Mouse (Mus musculus): ENCODE measurements at regions not wholly inside any gene's neighbourhood (a gene's known extent, or its start where the extent isn't known, plus 50 kb on each side); places are given as distances from the start of the nearest gene placed in this dataset.

DNA sequence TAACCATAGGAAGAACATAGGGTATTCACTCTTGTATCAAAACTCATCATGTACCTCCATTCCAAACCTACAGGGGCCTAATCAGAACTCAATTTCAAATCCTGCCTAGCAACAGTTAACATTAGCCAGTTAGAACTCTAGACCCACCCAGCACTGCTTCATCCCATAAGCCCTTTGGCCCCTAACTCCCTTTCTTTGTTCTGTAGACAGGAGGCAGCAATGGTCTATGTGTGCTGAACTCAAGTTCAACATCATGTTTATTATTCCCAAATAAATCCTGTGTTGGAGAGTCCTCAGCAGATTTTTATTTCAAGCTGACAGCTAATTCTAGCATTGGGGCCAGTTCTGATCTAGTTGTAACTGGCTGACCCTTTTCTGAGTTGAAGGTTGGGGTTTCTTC, 112.2 kb downstream of the Ipo8 start:
- DNase-seq (ENCODE audit: low read depth in 2 of 2, low spot score in 2 of 2): no peak

DNA sequence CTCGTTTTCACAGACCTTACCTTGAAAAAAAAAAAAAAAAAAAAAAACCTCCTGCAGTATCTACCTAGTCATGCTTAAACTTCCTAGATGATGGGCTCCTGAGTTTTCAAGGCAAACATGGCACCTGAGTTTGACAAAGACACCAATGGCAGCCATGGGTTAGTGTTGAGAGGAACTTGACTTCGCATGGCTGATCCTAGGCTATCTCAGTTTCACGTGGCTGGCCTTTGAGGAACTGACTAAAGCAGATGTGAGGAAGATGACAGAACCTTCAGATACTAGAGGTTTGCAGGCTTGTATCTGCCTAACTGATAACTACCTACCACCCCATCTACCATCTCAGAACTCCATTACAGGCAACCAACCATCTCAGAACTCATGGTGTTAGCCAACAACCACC, 120.9 kb downstream of the Ipo8 start:
- no peak for DNase-seq (ENCODE audit: low read depth in 2 of 2, low spot score in 2 of 2)

DNA sequence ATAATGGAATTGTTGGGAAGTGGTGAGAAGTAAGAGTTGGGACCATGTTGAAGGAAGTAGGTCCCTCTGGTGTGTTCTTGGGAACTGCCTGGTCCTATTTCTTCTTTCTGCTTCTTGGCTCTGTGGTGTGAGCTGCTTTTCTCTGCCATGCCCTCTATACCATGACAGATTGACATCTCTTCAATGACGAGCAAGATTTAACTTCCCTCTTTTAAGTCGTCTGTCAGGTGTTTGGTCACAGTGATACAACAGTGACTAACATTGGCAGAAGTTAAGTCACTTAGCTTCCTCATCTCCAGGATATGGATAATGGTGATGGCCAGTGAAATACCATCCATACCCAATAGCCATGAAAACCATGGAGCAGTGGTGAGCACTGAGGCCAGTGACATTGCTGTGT, 122.9 kb downstream of the Ipo8 start:
- no peak for DNase-seq (ENCODE audit: low read depth in 2 of 2, low spot score in 2 of 2)

DNA sequence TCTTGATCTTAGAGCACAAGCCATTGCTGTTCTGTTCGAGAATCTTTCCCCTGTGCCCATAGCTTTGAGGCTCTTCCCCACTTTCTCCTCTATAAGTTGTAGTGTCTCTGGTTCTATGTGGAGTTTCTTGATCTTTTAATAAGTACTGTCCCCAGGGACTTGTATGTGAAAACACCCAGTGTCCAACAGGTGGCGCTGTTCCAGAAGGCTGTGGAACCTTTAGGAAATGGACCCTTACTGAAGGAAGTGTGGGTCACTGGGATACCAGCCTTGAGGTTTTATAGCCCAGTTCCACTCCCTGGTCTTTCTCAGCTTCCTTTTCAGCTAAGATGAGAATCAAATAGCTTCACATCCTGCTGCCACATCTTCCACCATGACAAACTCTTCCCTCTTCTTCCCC, 125.6 kb downstream of the Ipo8 start:
- DNase-seq (ENCODE audit: low read depth in 2 of 2, low spot score in 2 of 2): peak; percentile 10 to 22

DNA sequence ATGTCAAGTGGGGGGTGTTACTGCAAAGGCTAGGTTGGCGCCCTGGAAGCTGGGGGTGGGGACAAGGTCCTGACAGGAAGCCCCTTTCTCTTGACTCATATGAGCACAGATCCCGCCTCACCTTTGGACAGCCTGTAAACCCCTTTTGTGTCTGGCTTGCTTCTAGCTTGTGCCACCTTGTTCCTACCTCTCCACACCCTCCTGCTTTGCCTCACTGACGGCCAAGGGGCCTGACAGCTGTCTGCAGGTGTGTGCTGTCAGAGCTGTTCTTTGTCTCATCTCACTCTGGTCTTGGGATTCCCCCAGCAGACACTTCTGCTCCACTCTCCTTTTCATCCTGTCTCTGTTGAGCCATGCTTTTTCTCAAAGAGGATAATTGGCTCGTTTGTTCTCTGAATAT, 137.9 kb downstream of the Ipo8 start:
- DNase-seq (ENCODE audit: low read depth in 2 of 2, low spot score in 2 of 2): no peak

DNA sequence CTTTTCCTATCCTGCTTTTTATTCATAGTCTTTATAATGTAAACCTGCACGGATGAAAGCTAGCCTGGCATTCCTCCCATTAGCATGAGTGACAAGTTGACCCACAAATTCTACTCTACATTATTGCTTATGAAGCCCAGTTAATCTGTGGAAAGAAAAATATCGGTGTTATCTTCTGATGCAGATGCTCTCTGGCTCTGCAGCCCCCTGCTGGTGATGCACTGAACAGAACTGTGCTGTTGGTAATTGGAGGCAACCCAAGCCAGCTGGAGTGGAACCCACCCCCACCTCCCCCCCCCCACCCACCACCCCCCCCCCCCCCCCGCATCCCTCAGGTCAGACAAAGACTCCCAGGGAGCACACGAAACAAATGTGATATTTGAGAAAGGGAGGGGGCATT, 143.5 kb downstream of the Ipo8 start:
- no peak for DNase-seq (ENCODE audit: low read depth in 2 of 2, low spot score in 2 of 2)

DNA sequence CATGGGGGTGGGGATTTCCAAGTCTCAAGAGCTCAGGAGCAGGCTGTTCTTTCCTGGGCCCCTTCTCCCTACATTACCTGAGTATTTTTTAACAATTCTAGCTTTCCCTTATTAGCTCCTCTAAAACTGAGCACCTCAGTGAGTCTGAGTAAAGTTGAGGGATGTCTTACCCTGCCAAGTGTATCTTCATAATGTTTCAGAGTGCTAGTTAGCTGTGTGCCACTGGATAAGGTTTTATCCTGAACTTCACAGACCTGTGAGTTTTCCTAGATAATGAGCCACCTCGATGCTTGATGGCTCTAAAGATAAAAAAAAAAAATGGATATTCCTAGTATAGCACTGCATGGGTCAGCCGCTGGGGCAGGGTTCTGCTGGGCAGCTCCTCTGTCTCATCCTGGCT, 171.1 kb downstream of the Ipo8 start:
- no peak for DNase-seq (ENCODE audit: low read depth in 2 of 2, low spot score in 2 of 2)

DNA sequence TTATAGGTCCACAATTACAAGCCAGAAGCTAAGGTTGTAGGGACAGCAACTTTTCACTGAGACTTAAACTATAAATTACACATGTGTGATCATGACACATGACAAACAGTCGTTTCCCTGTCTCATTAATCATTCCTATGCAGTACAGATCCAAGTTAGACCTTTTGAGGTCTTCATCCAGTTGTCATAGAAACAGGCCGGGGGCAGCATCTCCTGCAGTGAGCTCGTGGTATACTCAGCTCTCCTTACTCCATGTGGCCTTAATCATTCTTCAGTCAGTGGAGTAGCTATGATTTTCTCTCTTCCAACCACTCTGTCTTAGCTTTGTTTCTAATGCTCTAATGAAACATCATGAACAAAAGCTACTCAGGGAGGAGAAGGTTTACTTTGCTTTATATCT, 178.1 kb downstream of the Ipo8 start:
- no peak for DNase-seq (ENCODE audit: low read depth in 2 of 2, low spot score in 2 of 2)

DNA sequence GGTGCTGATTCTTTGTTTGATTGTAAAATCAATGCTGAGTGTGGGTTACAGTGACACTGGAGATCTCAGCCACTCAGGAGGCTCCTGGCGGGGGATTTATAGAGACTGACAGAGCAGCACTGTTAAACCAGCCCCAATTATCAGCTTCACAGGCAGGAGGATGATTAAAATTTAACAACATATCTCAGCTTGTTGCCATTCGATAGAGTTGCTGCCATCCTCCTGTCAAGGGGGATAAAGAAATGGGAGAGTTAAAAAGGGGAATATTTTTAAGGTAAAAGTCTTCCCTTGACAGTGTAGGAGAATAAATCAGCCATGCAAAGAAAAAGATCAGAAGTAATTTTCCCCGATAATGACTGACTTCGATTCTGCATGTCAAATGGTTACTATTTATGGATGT, 178.8 kb downstream of the Ipo8 start:
- no peak for DNase-seq (ENCODE audit: low read depth in 2 of 2, low spot score in 2 of 2)

DNA sequence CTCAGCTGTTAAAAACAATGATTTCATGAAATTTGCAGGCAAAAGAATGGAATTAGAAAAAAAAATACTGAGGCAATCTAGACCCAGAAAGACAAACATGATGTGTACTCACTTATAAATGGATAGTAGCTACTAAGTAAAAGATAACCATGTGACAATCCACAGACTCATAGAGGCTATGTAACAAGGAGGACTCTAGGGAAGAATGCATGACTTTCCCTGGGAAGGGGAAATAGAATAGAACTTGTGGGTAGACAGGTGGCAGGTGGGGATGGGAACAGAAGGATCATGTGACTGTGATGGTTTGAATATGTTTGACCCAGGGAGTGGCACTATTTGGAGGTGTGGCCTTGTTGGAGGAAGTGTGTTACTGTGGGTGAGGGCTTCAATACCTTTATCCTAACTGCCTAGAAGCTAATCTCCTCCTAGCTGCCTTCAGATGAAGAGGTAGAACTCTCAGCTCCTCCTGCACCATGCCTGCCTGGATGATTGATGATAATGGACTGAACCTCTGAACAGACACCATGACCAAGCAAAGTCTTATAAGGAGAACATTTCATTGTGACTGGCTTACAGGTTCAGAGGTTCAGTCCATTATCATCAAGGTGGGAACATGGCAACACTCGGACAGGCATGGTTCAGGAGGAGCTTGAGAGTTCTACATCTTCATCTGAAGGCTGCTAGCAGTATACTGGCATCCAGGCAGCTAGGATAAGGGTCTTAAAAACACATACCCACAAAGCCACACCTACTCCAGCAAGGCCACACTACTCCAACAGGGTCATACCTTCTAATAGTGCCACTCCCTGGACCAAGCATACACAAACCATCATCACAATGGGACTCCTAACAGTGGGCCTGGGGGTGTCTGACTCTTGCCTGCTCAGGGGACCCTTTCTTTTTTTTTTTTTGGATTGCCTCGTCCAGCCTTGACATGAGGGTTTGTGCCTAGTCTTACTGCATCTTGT, 183.6 kb downstream of the Ipo8 start:
- DNase-seq (ENCODE audit: low read depth in 2 of 2, low spot score in 2 of 2): no peak

DNA sequence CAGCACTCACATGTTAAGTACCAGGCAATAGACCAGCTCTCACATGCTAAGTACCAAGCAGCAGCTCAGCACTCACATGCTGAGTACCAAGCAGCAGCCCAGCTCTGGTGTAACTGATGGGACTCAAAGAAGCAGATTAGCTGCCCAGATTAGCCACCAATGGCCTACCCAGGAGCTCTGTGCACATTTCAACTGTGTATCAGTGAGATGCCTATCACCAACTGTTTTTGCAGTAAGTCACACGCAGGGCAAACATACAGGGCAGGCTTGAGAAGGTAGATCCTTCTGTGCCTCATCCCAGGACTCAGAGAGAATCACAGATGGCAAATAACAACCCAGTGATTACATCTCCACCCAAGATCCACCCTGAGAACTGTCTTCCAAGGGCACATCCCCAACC, 190.7 kb downstream of the Ipo8 start:
- DNase-seq (ENCODE audit: low read depth in 2 of 2, low spot score in 2 of 2): no peak

DNA sequence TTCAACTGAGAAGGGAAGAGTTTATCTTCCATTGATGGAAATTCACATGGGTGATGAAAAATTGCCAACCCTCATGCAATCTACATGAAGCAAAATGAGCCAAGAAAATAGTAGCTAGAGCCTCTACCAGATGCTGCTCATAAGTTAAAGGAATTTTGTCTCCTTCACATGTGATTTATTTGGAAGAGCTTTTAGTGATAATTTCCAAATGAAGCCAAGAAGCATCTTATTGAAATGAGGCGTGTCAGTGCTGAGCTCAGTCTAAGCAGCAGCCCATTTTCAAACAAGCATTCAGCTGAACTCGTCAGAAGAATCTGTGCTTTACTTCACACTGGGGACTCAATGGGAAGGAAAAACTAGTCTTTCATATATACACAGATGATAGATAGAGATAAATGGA, 190.0 kb upstream of the Tmtc1 start:
- no peak for DNase-seq (ENCODE audit: low read depth in 2 of 2, low spot score in 2 of 2)

DNA sequence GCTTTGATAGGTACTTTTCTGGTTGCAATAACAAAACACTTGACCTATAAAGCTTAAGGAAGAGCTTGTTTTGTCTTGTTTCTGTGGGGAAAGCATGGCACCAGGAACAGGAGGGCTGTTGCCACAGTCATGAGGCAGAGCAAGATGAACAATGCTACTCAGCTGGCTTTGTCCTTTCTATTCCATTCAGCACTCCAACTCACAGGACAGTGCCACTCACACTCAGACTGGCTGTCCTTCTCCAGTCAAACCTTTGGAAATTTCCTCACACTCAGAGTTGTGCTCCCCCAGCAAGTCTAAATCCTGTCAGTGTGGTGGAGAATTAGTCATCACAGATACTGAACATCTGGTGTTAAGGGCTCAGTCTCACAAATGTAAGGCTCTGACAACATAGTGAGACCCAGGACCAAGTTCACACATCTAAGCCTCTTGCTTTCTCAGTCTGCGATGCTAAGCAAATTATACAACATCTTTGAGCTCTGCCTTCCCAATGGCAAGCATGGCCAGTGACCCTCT, 183.0 kb upstream of the Tmtc1 start:
- DNase-seq (ENCODE audit: low read depth in 2 of 2, low spot score in 2 of 2): no peak

DNA sequence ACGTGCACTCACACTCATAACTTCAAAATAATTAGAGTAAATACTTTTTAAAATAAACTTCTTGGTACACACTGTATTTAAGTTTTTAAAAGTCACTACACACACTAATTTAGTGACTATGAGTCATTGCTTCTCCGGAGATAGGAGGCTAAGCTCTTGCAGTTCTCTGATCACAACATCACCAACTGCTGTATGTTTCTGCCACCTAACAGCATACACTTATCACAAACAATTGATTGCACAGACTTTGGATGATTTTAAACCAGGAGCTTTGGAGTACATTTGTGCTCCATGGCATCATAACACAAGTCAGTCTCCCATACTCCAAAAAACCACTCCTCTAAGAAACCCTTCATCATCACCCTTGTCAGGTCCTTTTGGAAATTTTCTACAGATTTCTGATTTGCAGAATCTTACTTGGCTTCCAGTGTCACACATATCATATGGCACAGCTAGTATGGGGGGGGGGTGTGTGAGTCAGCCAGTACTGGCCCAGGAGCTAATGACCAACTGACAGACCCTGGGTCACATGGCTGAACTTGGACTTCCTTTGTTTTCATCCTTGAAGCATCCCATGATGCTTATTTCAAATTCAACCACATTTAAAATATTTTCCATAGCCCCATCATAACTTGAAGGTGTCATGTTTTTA, 179.1 kb upstream of the Tmtc1 start:
- no peak for DNase-seq (ENCODE audit: low read depth in 2 of 2, low spot score in 2 of 2)

DNA sequence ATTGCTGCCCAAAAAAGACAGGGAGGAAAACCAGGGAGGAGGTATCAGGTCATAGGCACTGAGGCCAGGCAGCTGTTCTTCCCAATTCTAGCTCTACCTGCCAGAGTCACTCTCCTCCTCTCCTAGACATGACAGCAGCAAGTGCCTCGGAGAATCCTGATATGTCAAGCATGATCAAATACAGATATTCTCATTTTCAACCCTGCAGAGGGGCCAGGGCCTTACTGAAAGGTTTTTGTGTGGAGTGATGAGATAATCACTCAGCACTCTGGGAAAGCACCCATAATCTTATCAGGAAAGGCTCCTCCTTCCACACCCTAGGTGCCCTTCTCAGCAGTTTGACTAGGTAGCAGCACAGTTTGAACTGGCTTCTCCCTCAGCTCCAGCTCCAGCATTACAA, 175.8 kb upstream of the Tmtc1 start:
- DNase-seq (ENCODE audit: low read depth in 2 of 2, low spot score in 2 of 2): no peak

DNA sequence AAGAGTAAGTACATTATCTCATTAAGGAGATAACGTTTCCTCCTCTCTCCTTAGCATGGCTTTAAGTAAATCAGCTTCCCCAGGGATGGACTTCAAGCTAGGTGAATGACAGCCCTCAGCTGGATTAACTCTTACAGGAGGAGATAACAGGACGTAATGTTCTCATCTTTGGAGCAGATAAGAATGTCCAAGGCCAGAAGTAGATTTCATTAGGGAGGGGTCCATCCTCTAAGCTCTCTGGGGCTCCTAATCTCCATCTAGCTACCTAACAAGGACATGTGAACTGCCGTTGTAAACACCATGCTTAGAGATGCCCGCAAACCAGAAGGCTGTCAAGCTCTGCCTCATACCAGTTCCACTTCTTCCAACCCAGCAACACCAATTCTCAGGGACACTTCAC, 171.7 kb upstream of the Tmtc1 start:
- no peak for DNase-seq (ENCODE audit: low read depth in 2 of 2, low spot score in 2 of 2)

DNA sequence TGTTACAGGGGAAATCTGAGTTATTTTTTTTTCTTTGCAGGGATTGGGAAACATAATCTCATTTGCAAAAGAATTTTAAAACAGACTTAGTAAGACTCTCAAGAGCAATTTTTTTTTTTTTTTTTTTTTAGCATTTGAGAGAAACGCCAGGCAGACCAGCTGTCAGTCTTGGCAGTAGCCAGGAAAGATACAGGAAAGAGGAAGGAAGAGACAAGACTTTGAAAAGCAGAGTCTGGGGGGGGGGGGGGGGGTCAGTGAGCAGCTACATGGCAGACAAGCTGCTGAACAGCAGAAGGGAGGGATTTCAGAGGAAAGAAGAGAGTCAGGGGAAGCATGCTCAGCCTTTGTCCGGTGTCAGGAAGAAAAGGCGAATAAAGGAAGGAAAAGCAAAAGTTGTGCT, 171.3 kb upstream of the Tmtc1 start:
- no peak for DNase-seq (ENCODE audit: low read depth in 2 of 2, low spot score in 2 of 2)

DNA sequence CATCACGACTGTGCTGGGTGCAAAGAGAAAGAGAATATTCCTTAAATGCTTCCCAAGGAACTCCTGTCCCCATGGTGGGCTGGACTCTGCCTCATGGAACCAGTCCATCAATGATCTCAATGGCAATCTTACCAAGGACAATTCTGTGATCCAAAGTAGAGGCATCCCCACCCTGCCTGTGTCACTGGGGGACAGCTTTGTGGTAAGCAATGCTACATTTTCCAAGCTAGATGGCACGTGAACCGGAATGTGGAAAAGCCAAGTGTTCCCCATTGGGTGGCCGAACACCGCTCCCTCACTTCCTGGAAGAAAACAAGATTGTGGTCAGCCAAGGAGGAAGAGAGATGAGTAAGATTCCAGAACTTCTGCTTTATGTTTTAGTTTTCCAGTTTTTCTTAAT, 164.7 kb upstream of the Tmtc1 start:
- no peak for DNase-seq (ENCODE audit: low read depth in 2 of 2, low spot score in 2 of 2)

DNA sequence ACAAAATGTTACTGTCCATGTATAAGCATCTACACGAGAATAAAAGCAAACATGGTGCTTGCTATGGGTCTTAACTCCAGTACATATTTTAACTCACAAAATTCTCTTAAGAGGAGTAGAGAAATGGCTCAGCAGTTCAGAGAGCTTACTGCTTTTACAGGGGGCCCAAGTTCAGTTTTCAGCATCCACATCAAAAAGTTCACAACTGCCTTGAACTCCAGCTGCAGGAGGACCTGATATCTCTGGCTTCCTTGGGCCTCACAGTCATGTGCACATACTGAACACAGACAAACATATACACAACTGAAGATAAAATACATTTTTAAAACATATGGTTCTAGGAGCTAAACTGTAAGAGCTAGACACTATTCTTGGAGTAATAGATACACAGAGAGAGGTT, 161.0 kb upstream of the Tmtc1 start:
- no peak for DNase-seq (ENCODE audit: low read depth in 2 of 2, low spot score in 2 of 2)

DNA sequence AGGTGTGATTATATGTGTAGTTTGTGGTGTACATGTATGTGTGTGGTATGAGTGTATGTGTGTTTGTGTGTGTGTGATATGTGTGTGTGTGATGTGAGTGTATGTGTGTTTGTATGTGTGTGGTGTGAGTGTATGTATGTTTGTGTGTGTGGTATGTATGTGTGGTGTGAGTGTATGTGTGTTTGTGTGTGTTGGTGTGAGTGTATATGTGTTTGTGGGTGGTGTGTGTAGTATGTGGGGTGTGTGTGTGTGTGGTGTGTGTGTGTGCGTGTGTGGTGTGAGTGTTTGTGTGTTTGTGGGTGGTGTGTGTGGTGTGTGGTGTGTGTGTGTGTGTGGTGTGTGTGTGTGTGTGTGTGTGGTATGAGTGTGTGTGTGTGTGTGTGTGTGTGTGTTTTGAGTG, 160.6 kb upstream of the Tmtc1 start:
- no peak for DNase-seq (ENCODE audit: low read depth in 2 of 2, low spot score in 2 of 2)

DNA sequence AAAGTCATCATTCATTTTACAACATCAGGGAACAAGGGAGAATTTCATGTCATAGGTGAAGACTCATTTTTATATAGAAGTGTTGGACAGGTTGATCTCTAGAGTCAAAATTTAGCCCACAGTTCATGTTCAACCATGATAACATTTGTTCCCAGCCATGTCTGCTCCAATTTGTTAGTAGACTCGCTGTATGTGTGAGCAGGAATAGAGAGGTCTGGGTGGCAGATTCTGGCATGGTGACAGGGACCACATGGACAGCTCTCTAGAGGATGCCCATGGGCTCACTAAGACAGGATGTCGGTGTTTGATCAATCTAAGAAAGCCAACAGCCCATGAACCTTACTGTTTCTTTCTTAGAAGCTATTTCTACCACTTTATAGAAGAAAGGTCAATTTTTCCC, 159.7 kb upstream of the Tmtc1 start:
- DNase-seq (ENCODE audit: low read depth in 2 of 2, low spot score in 2 of 2): no peak

DNA sequence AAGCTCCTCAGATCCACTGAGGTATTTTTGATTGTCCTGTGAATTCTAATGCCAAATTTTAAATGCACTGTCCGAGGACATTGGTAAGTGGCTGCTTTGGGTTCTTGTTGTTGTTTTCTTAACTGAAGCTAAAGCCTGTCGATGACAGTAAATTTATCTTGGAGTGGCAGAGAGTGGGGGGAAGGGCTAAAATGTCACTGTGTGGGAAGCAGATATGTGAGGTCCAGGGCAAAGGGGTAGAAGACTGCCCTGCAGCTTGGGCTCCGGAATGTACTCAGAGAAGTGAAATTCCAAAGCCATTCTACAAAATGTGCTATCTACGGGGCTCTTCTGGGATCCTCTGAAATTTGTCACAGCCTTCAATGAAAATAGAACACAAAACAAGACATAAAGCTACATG, 159.3 kb upstream of the Tmtc1 start:
- DNase-seq (ENCODE audit: low read depth in 2 of 2, low spot score in 2 of 2): no peak

DNA sequence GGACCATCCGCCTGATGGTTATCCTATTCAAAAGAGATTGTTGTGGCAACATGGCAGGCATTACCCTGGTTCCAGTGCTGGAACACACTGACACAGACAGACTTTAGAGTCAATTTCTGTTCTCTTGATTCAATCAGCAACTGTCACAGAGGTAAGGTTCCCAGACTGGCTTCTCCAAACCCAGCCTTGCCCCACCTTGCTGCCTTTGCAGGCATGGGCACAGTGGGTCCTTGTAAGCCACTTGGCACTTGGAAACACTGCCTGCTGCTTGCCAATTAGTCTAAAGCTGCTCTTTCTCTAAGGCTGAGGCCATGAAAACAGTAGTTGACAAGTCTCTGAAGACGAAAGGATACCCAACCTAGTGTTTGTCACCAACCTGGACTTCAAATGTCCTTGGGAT, 158.7 kb upstream of the Tmtc1 start:
- no peak for DNase-seq (ENCODE audit: low read depth in 2 of 2, low spot score in 2 of 2)
